Mouse (Mus musculus) C2C12 (cell line): ENCODE results near the gene Snrnp25.

ENCODE experiments used
- CEBPB ChIP-seq: IDR thresholded peaks from one replicate; pipeline ENCODE4 v1.6.1; 2011; ENCODE audit warnings: low read depth, mild to moderate bottlenecking, control low read depth, moderate library complexity
- CTCF ChIP-seq: IDR thresholded peaks from one replicate; pipeline ENCODE4 v1.5.1; 2011; ENCODE audit not compliant: control insufficient read depth, insufficient read depth, insufficient read length
- FOSL1 ChIP-seq: IDR thresholded peaks from one replicate; pipeline ENCODE4 v1.8.0; 2011; ENCODE audit warnings: mild to moderate bottlenecking, low read length; ENCODE audit not compliant: poor library complexity, insufficient read depth, severe bottlenecking
- MAX ChIP-seq: IDR thresholded peaks from one replicate; pipeline ENCODE4 v1.6.1; 2011; ENCODE audit warnings: mild to moderate bottlenecking, control low read depth
- MYOD1 ChIP-seq: IDR thresholded peaks from one replicate; pipeline ENCODE4 v1.6.1; 2011; ENCODE audit warnings: low read depth; ENCODE audit not compliant: control insufficient read depth, insufficient read length
- MYOG ChIP-seq: IDR thresholded peaks from one replicate; pipeline ENCODE4 v1.6.1; 2011; ENCODE audit not compliant: control insufficient read depth, insufficient read length; ENCODE audit errors: extremely low read depth
- USF1 ChIP-seq: IDR thresholded peaks from one replicate; pipeline ENCODE4 v1.6.1; 2011; ENCODE audit warnings: low read depth, mild to moderate bottlenecking, control low read depth, moderate library complexity

GRCm38 (mm10) chr11:32225222-32226104, 20.2 kb downstream of the Snrnp25 start:
- TF ChIP-seq CTCF = no peak
- no peak for TF ChIP-seq USF1
- TF ChIP-seq MAX = no peak
- no peak for TF ChIP-seq FOSL1
- TF ChIP-seq MYOD1 = no peak
- no peak for TF ChIP-seq CEBPB
- TF ChIP-seq MYOG = no peak
